Mouse (Mus musculus) cortical plate, adult 2 months (tissue): ENCODE data around the gene Ndst2.

Source experiments
- CTCF ChIP-seq: fragments of 200-500 bp; IDR thresholded peaks from 2 replicates; pipeline ENCODE4 v1.5.1; 2011; ENCODE audit warnings: mild to moderate bottlenecking, control low read depth, low read length; ENCODE audit not compliant: insufficient read depth; ENCODE audit errors: extremely low read depth
- POLR2A ChIP-seq: fragments of 200-500 bp; IDR thresholded peaks from 2 replicates; pipeline ENCODE4 v1.6.1; 2011; ENCODE audit warnings: mild to moderate bottlenecking, low read length, control low read depth; ENCODE audit not compliant: insufficient read depth; ENCODE audit errors: extremely low read depth

- no peak for TF ChIP-seq POLR2A
- no peak for TF ChIP-seq CTCF
Measured at GRCm38 (mm10) chr14:20771941-20772340, 37.6 kb upstream of the Ndst2 start.
